Mouse (Mus musculus): ENCODE results near the gene Znhit3.

Znhit3 gene

GRCm38 (mm10) chr11:84920981-84921380 lies 4.8 kb upstream of the Znhit3 start:
- DNase-seq (ENCODE audit: low spot score in 2 of 2): no peak

- no peak for DNase-seq (ENCODE audit: low spot score in 2 of 2)
These were observed 3.8 kb upstream of the Znhit3 start for GRCm38 (mm10) chr11:84919951-84920350.

- DNase-seq (ENCODE audit: low spot score in 2 of 2): peak in 1 of 2 experiments; percentile 52
These were observed 3.1 kb upstream of the Znhit3 start for GRCm38 (mm10) chr11:84919276-84919675.

- peak; percentile 58 to 86 for DNase-seq (ENCODE audit: low spot score in 2 of 2)
These were observed 2.3 kb upstream of the Znhit3 start for GRCm38 (mm10) chr11:84918425-84918824.

GRCm38 (mm10) chr11:84916703-84917300 lies 636 bp upstream of the Znhit3 start:
- no peak for DNase-seq (ENCODE audit: low spot score in 2 of 2)

- DNase-seq (ENCODE audit: low spot score in 2 of 2): no peak
These were observed 1.5 kb downstream of the Znhit3 start for GRCm38 (mm10) chr11:84914673-84915072.

- DNase-seq (ENCODE audit: low spot score in 2 of 2): no peak
These were observed 5.8 kb downstream of the Znhit3 start for GRCm38 (mm10) chr11:84910411-84910810.

- DNase-seq (ENCODE audit: low spot score in 2 of 2): no peak
These were observed 7.7 kb downstream of the Znhit3 start for GRCm38 (mm10) chr11:84908480-84908879.

GRCm38 (mm10) chr11:84907081-84907480 lies 9.1 kb downstream of the Znhit3 start:
- DNase-seq (ENCODE audit: low spot score in 2 of 2): no peak

GRCm38 (mm10) chr11:84904597-84905144 lies 11.5 kb downstream of the Znhit3 start:
- DNase-seq (ENCODE audit: low spot score in 2 of 2): no peak

- DNase-seq (ENCODE audit: low spot score in 2 of 2): no peak
These were observed 23.1 kb downstream of the Znhit3 start for GRCm38 (mm10) chr11:84893113-84893512.

GRCm38 (mm10) chr11:84891705-84892104 lies 24.5 kb downstream of the Znhit3 start:
- DNase-seq (ENCODE audit: low spot score in 2 of 2): no peak

GRCm38 (mm10) chr11:84889492-84889891 lies 26.7 kb downstream of the Znhit3 start:
- DNase-seq (ENCODE audit: low spot score in 2 of 2): no peak

- DNase-seq (ENCODE audit: low spot score in 2 of 2): no peak
These were observed 28.1 kb downstream of the Znhit3 start for GRCm38 (mm10) chr11:84888025-84888424.

GRCm38 (mm10) chr11:84886767-84887511 lies 29.2 kb downstream of the Znhit3 start:
- DNase-seq (ENCODE audit: low spot score in 2 of 2): no peak

- DNase-seq (ENCODE audit: low spot score in 2 of 2): no peak
These were observed 29.9 kb downstream of the Znhit3 start for GRCm38 (mm10) chr11:84886236-84886635.

GRCm38 (mm10) chr11:84885238-84885637 lies 30.9 kb downstream of the Znhit3 start:
- DNase-seq (ENCODE audit: low spot score in 2 of 2): no peak

GRCm38 (mm10) chr11:84882346-84882745 lies 33.8 kb downstream of the Znhit3 start:
- no peak for DNase-seq (ENCODE audit: low spot score in 2 of 2)

- no peak for DNase-seq (ENCODE audit: low spot score in 2 of 2)
These were observed 35.2 kb downstream of the Znhit3 start for GRCm38 (mm10) chr11:84880971-84881370.

- DNase-seq (ENCODE audit: low spot score in 2 of 2): peak in 1 of 2 experiments; percentile 14
These were observed 35.7 kb downstream of the Znhit3 start for GRCm38 (mm10) chr11:84880465-84880961.

GRCm38 (mm10) chr11:84879772-84880464 lies 36.2 kb downstream of the Znhit3 start, which contains the start of the genes Myo19 and Pigw:
TSS of gene Myo19 (plus strand) at chr11:84880148.
TSS of gene Pigw (minus strand) at chr11:84880285.
- DNase-seq (ENCODE audit: low spot score in 2 of 2): peak; percentile 62 to 68

Data from thymus, postnatal 10 days (tissue).